Mouse (Mus musculus) 416B (cell line): ENCODE data around the gene Rbbp5.

Experiments used
- DNase-seq: peaks from one replicate; pipeline ENCODE4 v3.0.0; 2011; ENCODE audit warnings: low read depth

Gene Rbbp5

GRCm38 (mm10) chr1:132505155-132505554 lies 28.0 kb downstream of the Rbbp5 start:
- DNase-seq, result no peak

GRCm38 (mm10) chr1:132506058-132506457 lies 28.9 kb downstream of the Rbbp5 start, which contains the start of gene Tmem81:
TSS of gene Tmem81 (plus strand) at chr1:132506230.
- no peak for DNase-seq

GRCm38 (mm10) chr1:132506656-132507055 lies 29.5 kb downstream of the Rbbp5 start:
- DNase-seq, result no peak

GRCm38 (mm10) chr1:132509771-132510170 lies 32.6 kb downstream of the Rbbp5 start:
- no peak for DNase-seq

GRCm38 (mm10) chr1:132511521-132511920 lies 34.4 kb downstream of the Rbbp5 start:
- DNase-seq, result no peak

GRCm38 (mm10) chr1:132512106-132512505 lies 34.9 kb downstream of the Rbbp5 start:
- no peak for DNase-seq

- DNase-seq, result no peak
These were observed 38.2 kb downstream of the Rbbp5 start for GRCm38 (mm10) chr1:132515339-132515738.

GRCm38 (mm10) chr1:132516776-132517175 lies 39.6 kb downstream of the Rbbp5 start:
- no peak for DNase-seq

GRCm38 (mm10) chr1:132518621-132519020 lies 41.5 kb downstream of the Rbbp5 start:
- DNase-seq, result no peak

- DNase-seq, result no peak
These were observed 42.6 kb downstream of the Rbbp5 start for GRCm38 (mm10) chr1:132519734-132520133.

GRCm38 (mm10) chr1:132520764-132521163 lies 43.6 kb downstream of the Rbbp5 start:
- DNase-seq, result peak; percentile 69

- DNase-seq, result no peak
These were observed 45.9 kb downstream of the Rbbp5 start for GRCm38 (mm10) chr1:132523048-132523447.

GRCm38 (mm10) chr1:132523920-132524319 lies 46.8 kb downstream of the Rbbp5 start:
- DNase-seq, result peak; percentile 66

GRCm38 (mm10) chr1:132525832-132526231 lies 48.7 kb downstream of the Rbbp5 start:
- peak; percentile 68 for DNase-seq

- DNase-seq, result no peak
These were observed 50.9 kb downstream of the Rbbp5 start for GRCm38 (mm10) chr1:132528071-132528470.

GRCm38 (mm10) chr1:132528647-132529334 lies 51.6 kb downstream of the Rbbp5 start:
- DNase-seq, result no peak

- no peak for DNase-seq
These were observed 53.5 kb downstream of the Rbbp5 start for GRCm38 (mm10) chr1:132530631-132531191.

GRCm38 (mm10) chr1:132532521-132532920 lies 55.4 kb downstream of the Rbbp5 start:
- DNase-seq, result no peak

- no peak for DNase-seq
These were observed 56.7 kb downstream of the Rbbp5 start for GRCm38 (mm10) chr1:132533840-132534239.

GRCm38 (mm10) chr1:132535541-132535940 lies 58.4 kb downstream of the Rbbp5 start:
- no peak for DNase-seq

- DNase-seq, result no peak
These were observed 59.3 kb downstream of the Rbbp5 start for GRCm38 (mm10) chr1:132536416-132536815.

GRCm38 (mm10) chr1:132537736-132538135 lies 60.6 kb downstream of the Rbbp5 start:
- no peak for DNase-seq

GRCm38 (mm10) chr1:132540701-132541100 lies 63.5 kb downstream of the Rbbp5 start:
- DNase-seq, result no peak
